Mouse (Mus musculus) kidney, adult 8-10 months (tissue): ENCODE data around the gene Kctd14.

ENCODE experiments used
- DNase-seq, 2 experiments: peaks; one replicate each; pipeline ENCODE4 v3.0.0; 2022

The Kctd14 gene

DNA sequence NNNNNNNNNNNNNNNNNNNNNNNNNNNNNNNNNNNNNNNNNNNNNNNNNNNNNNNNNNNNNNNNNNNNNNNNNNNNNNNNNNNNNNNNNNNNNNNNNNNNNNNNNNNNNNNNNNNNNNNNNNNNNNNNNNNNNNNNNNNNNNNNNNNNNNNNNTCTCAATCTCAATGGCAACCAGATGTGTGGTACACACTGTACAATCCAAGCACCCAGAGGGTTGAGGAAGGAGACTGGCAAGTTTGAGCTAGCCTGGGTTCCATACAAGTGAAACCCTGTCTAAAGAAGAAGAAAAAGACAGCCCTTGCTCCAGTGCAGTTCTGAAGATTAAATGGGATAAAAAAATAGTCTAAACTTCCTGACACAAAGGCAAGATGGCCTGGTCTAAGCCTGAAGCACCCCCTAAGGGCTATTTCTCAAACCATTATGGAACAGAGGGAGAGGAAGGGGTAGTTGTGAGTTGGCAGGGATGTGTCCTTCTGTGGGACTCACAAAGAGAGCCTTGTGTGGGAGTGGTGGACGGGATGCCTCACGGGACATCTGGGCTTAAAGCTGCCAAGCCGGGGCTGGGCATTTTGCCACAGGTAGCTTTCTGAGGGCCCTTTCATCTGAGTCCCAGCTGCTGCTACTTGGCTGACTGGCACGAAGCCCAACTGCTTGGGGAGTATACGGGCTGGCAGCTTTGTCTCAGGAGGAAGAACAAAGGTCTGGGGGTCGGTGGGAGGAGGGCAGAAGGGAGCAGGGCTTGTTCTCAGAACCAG lies 4.8 kb upstream of the Kctd14 start:
- peak; percentile 81 to 86 for DNase-seq

DNA sequence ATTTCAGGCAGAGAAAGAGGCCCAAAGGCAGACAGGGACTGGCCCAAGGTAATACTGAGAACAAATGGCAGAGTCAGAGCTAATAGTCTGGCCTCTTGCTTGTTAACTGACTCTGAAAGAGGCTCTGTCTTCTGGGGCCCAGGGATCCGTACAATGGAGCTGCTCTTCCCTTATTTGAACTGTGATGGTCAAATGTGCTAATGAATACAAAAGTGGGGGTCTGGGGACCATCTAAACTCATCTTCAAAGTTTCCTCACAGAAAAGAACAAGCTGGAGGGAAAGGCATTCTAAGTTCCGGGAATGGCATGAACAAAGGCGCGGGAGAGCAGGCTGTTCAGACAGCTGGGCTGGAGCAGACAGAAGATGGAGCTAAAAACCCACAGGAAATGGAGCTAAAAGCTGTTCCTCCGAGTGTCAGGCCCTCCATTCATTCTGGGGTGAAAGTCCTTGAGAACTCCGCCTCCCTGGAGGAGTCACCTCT lies 4.0 kb upstream of the Kctd14 start:
- peak; percentile 26 to 48 for DNase-seq

DNA sequence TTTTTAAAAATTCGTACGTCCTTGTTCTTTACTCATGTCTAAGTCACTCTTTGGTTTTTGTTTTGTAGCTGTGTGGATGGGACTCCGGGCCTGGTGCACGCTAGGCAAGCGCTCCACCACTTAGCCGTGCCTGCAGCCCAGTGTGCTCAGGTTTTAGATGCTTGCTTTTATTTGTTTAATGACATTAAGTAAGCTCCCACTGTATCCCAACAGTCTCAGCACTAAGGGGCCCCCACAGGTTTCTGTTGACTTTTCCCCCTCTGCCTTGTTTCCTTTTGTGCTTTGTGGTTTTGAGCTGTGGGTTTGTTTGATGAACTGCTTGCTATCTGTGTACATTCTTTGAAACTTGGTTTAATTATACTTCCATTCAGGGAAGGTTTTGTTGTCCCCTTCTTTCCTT lies 1.1 kb downstream of the Kctd14 start:
- DNase-seq: no peak

DNA sequence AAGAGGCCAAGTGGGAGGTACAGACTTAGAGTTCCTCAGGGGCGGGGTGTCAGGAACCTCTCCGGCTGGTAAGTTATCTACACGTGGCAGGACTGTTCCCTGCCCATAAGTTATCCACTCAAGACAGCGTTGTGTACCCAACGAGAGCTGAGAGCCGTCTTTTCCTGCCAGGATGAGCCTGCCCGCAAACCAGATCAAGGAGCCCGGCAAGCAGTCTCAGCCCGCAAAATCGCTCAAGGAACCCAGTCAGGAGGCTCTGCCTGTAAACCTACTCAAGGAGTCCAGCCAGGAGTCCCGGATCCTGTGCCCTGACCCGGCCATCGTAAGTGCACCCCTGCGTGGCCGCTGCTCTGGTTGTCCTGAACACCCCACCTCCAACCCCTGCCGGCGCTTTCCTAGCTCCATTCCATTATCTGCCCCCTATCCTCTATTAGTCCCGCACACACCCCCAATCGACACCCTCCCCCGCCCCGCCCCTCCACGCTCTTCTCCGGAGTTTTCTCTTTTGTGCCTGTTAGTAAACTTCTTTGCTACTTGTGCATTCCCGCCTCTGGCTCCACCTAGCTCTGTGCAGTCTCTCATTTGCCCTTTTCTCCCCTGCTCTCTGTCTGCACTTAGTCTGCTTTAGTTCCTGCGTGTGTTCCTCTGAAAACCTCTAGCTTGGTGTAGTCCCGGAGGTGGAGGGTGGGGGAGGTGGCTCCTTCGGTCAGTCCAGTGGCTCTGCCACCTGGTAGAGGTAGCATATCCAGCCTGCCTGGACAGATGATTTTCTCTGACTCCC lies 2.2 kb downstream of the Kctd14 start:
- peak; percentile 18 to 40 for DNase-seq

DNA sequence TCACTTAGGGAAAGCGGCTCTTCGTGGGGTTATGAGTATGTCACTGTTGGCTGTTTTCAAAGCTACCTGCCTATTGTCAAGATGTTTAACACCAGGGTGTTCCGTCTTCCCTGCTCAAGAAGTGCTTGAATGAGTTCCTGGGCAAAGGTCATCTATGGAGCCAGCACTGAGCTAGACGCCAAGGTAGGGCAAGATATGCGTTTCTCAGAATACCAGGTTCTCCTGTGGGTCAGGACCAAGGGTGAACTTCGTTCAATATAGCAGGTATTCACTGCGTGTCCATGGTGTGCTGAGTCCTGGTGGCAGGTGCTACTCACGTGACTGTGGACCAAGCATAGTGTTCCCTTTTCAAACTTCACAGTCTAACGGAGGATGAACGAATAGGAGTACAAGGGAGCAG lies 3.7 kb downstream of the Kctd14 start:
- DNase-seq: peak in 1 of 2 experiments; percentile 35

DNA sequence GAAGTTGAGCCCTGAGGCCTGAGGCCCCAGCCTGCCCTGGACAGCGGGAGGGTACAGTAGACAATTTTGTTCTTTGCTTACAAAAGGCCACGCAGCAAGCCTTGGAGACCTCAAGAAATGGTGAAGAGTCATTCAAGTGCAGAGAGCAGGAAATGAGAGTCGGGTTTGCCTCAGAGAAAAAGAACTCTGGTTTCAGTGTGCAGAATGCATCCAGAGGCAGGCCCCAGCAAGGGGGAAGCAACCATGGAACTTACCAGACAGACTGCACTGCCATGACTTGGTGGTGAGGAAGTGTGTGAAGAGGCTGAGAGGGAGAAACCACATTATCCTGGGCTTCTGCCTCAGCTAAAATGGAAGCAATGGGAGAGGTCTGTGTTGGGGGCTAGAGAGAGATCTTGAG lies 4.5 kb downstream of the Kctd14 start:
- DNase-seq: no peak

DNA sequence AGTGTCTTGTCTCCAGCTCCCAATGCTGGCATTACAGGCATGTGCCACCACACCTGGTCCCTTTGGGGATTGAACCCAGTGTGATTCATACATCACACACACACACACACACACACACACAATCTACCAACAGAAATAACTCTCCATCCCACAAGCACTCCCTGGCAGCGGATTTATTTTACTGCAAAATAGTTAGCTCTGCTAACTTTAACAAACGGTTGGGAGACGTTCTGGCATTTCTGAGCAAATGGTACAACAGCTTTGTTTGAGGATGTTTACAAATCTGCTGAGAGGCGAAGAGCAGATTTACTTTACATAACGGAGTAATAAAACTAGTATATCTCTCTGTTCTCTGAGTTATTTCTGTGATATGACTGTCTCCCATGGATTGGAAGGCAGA lies 21.9 kb downstream of the Kctd14 start:
- no peak for DNase-seq

DNA sequence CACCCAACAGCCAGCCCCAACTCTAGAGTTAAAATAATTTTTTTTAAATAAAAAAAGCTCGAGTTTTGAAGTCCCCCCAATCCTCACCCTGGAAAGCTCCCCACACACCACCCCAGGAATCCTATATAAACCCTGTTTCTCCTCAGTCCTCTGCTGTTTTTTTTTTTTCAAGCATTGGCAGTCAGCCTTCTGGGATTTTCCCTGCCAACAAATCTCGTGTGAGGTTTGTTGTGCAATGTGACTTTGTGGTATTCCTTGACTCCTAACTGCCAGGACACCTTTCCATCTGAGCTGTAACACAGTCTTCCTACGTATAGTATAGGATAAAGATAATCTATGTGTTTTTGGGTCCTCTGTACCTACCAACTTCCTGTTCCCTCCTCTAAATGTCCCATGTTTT lies 28.2 kb downstream of the Kctd14 start:
- no peak for DNase-seq

DNA sequence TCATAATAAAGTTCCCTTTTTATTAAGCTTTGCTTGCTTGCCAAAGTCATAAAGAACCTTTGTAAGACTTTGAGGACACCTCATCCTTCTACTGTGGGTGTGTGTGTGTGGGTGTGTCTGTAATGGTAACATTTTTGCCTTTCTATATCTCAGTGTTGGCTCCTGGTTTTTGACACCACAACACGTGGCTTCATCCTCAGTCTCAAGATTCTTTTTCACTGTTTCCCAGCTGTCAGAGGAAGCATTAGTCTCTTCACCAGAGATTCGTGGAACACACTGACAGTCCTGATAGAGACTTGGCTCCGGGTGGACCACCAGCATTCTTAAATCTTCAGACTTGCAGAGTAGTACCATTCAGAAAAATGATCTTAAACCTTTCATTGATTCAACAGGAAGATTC lies 29.2 kb downstream of the Kctd14 start:
- no peak for DNase-seq

DNA sequence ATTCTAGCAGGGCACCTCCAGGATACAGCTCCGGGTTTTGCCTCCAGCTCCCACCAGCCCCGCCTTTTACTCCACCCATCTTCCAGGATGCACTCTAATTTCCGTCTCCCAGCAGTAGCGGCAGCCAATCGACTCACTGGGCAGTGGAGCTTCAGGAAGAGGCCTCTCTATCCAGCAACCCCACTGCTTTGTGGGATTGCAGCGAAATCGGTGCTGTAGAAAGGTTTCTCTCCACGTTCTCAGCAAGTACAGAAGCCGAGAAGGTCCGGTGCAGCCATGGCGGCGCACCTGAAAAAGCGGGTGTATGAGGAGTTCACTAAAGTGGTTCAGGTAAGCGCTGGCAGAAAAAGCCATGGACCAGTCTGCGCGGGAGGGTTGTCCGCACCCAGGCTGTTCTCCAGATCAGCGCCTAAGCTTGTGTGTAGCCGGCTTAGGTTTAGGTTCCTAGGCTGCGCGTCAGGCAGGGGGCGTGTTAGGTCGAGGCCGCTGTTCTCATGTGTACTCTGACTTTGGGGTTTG lies 29.8 kb downstream of the Kctd14 start, which contains the start of gene Ints4:
TSS of gene Ints4 (plus strand) at position 136 of the 519 bp plus-strand sequence.
- DNase-seq: peak; percentile 95 to 96

DNA sequence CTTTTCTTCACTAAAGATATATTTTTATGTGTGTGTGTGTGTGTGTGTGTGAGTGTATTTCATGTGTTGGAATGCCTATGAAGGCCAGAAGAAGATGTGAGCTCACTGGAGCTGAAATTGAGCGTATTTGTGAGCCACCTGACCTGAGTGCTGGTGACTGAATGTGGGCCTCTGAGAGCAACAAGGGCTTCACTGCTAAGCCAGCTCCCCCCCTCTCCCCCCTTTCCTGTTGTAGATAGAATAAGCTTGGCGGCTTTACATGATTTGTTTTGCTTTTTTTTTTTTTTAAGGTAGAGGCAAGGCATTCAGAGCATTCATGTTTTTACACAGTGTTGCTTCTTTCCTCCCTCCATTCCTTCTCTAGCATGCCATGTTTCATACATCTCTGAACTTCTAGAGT lies 32.3 kb downstream of the Kctd14 start:
- DNase-seq: no peak

DNA sequence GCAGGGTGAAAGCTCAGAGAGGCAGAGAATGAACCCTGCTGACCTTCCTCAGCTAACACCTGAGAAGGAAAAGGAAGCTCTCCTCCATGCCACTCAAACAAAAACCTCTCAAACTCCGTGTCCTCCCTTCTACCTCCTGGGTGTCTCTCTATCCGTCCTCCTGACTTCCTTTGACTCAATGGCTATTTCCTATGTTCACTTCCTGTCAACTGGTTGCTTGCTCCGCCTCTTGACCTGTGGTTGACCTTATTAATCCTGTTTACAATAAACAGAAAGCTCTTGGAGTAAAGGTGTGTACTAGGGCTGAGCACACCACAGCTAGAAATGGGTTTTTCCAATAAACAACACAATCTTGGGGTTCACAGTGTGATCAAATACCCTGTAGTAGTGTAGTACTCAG lies 40.0 kb downstream of the Kctd14 start:
- no peak for DNase-seq

DNA sequence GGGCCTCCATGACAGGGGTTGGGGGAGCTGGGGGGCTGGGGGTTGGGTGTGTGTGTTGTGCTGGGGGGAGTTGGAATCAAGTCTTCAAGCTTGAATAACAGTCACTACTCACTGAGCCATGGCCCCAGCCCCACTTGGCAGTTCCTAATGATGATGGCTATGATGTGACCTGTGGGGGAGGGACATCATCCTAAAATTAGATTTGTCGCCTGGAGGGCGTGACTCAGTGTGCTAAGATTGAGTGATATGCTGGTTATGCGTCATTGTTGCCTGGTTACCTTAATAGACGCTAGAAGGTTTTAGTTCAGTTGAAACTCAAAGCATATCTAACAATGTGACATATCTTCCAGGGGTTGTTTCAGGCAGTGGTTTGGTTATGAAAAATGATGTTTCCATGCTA lies 41.3 kb downstream of the Kctd14 start:
- no peak for DNase-seq

DNA sequence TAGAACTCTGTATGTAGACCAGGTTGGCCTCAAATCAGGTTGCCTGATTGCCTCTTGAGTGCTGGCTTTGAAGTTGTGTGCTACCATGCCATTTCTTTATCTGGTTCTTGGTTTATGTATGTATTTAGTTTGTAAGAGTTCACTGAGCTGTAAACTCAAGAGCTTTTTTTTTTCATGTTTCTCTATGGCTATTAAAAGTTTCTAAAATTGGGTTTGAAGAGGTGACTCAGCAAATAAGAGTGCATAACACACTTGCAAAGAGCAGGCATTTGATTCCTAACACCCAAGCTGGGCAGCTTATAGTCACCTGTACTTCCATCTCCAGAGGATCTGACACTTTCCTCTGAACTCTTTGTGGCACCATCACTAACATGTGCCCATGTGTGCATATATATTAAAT lies 43.9 kb downstream of the Kctd14 start:
- no peak for DNase-seq

DNA sequence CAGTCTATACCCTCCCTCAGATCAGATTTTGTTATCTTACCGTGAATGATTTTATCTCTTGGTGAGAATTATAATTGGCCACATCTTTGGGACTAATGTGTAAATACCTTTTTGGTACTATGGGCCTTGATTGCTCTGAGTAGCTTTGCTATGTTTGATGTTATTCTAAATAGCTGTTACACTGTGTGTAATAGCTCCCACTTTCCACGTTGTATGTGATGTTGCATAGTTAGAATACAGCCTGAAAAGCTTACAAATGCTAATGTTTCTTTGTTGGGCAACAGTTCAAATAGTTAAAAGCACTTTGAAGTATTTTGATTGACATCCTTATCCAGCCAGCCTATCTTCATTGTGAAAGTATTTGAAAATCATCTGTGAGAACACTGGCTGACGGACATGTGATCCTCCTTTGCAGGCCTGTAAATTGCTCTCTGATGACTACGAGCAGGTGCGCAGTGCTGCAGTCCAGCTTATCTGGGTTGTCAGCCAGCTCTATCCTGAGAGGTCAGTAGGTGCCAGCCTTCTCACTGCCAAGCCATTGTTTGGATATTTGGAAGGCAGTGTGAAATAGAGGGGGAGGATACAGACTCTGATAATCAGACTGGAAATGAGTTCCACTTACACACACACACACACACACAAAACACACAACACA lies 49.6 kb downstream of the Kctd14 start:
- DNase-seq: no peak
